Mouse (Mus musculus) bone marrow macrophage, adult 2 months (primary cell): ENCODE measurements around the gene Adamts9.

Source experiments
- CTCF ChIP-seq: IDR thresholded peaks from 2 replicates; pipeline ENCODE4 v1.5.1; 2012; ENCODE audit warnings: low read depth, mild to moderate bottlenecking, low read length, moderate library complexity
- POLR2A ChIP-seq: IDR thresholded peaks from 2 replicates; pipeline ENCODE4 v1.6.1; 2012; ENCODE audit warnings: mild to moderate bottlenecking, low read depth, low read length, borderline replicate concordance

DNA sequence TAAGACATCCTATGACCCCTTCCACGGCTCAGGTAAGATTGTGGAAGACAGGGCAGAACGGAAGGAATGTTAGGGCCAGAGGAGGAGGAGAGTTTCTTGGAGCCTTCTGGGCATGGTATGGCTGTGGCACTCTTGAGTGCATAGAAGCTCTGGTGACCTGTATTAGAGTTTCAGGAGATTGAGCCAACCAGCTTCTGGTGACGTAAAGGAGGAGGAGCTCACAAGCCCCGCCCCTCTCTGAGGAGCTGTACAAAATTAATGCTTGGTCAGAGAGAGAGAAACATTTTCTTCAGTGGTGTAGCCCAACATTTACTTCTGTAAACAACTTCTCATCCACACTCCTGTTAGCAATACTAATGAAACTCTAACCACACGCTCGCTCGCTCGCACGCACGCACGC, 140.9 kb downstream of the Adamts9 start:
- no peak for TF ChIP-seq POLR2A
- no peak for TF ChIP-seq CTCF
